Mouse (Mus musculus): ENCODE data around the gene Muc4. TPM values are rescaled to one million over a fixed set of nuclear protein-coding genes. Genes with fewer than 3 reads are reported as not detected.

The Muc4 gene
- polyA plus RNA-seq, 1 experiment from 2014 or later, result not detected

DNA sequence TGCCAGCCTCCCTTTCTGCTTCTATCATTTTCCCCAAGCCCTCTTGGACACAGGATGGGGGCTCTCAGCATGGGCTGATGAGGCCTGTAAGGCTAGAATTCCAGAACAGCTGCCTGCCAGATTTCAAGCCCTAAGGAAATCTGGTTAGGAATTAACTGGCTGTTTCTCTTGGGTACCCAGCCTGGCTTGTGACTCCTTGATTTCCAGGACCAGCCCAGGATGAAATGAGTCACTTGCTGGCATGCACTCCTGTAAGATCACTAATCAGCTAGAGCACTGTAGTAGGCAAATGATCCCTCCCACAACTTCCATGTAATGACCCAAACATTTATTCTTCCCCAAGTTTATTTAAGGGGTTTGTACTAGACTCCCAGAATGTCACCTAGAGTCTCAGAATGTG lies 7.4 kb upstream of the Muc4 start:
- H3K27me3 ChIP-seq, result peaks cover 14% of the 10 kb centered on the region; the same call in 1 of the 2 replicates
- no peaks in the 10 kb centered on the region for H3K4me1 ChIP-seq (replicated peaks)
- H3K4me3 ChIP-seq (replicated peaks), result no peak overlapping the region
- no peak overlapping the region for H3K27ac ChIP-seq
- no peak overlapping the region for H3K4me2 ChIP-seq
- ATAC-seq (ENCODE audit: insufficient number of reproducible peaks, insufficient read depth, low FRiP score, low TSS enrichment, low read depth), result no peak
- no peak overlapping the region for H3K9ac ChIP-seq (replicated peaks)
- no peaks in the 10 kb centered on the region for H3K9me3 ChIP-seq
- H3K36me3 ChIP-seq, result no peaks in the 10 kb centered on the region

GRCm38 (mm10) chr16:32728730-32729129 lies 7.0 kb upstream of the Muc4 start:
- 60% methylated on average over 1 of the region's 1 CpGs for WGBS
- no peak overlapping the region for H3K4me3 ChIP-seq (replicated peaks)
- no peak for ATAC-seq (ENCODE audit: insufficient number of reproducible peaks, insufficient read depth, low FRiP score, low TSS enrichment, low read depth)
- no peak overlapping the region for H3K27ac ChIP-seq
- H3K9me3 ChIP-seq, result no peaks in the 10 kb centered on the region
- no peak overlapping the region for H3K9ac ChIP-seq (replicated peaks)
- H3K4me2 ChIP-seq, result no peak overlapping the region
- H3K36me3 ChIP-seq, result no peaks in the 10 kb centered on the region
- peaks cover 14% of the 10 kb centered on the region; the same call in 1 of the 2 replicates for H3K27me3 ChIP-seq
- no peaks in the 10 kb centered on the region for H3K4me1 ChIP-seq (replicated peaks)

GRCm38 (mm10) chr16:32733213-32733612 lies 2.5 kb upstream of the Muc4 start:
- WGBS, result 87% methylated on average over 3 of the region's 3 CpGs
- Histone ChIP-seq H3K4me3 (replicated peaks) (no peak overlapping the region), H3K4me1 (replicated peaks) (no peaks in the 10 kb centered on the region), H3K27ac (no peak overlapping the region), H3K27me3 (no peaks in the 10 kb centered on the region), H3K9ac (replicated peaks) (no peak overlapping the region), H3K36me3 (no peaks in the 10 kb centered on the region), H3K9me3 (no peaks in the 10 kb centered on the region), H3K4me2 (no peak overlapping the region)
- no peak for ATAC-seq (ENCODE audit: insufficient number of reproducible peaks, insufficient read depth, low FRiP score, low TSS enrichment, low read depth)

DNA sequence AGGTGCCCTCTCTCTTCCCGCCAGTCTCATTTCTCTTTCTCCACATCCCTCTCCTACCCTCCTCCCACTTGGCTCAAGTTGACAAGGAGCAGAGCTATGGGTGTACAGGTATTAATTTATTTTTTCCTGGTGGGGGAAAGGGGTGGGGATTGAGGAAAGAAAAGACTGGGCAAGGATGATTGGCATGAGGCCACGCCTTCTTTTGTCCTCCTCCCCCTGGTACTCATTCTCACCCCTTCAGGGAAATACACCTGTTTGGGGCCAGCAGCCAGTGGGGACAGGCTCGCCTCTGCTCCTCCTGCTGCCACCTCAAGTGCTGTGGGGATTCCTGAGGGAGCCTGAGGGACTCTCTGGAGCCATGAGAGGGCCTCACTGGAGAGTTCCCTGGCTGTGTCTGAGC lies 336 bp downstream of the Muc4 start:
- WGBS, result 50% methylated on average over 3 of the region's 3 CpGs
- Histone ChIP-seq H3K27me3 (no peaks in the 10 kb centered on the region), H3K4me3 (replicated peaks) (no peak overlapping the region), H3K9me3 (no peaks in the 10 kb centered on the region), H3K4me2 (no peak overlapping the region), H3K27ac (no peak overlapping the region), H3K9ac (replicated peaks) (no peak overlapping the region), H3K4me1 (replicated peaks) (no peaks in the 10 kb centered on the region), H3K36me3 (no peaks in the 10 kb centered on the region)
- no peak for ATAC-seq (ENCODE audit: insufficient number of reproducible peaks, insufficient read depth, low FRiP score, low TSS enrichment, low read depth)

GRCm38 (mm10) chr16:32740003-32740663 lies 4.4 kb downstream of the Muc4 start:
- Histone ChIP-seq H3K27ac (no peak overlapping the region), H3K27me3 (no peaks in the 10 kb centered on the region), H3K36me3 (no peaks in the 10 kb centered on the region), H3K4me3 (replicated peaks) (no peak overlapping the region), H3K9me3 (no peaks in the 10 kb centered on the region), H3K9ac (replicated peaks) (no peak overlapping the region), H3K4me1 (replicated peaks) (no peaks in the 10 kb centered on the region), H3K4me2 (no peak overlapping the region)
- ATAC-seq (ENCODE audit: insufficient number of reproducible peaks, insufficient read depth, low FRiP score, low TSS enrichment, low read depth), result no peak
- WGBS, result 83% methylated on average over 8 of the region's 8 CpGs

GRCm38 (mm10) chr16:32741366-32741765 lies 5.7 kb downstream of the Muc4 start:
- Histone ChIP-seq H3K4me2 (no peak overlapping the region), H3K27me3 (no peaks in the 10 kb centered on the region), H3K27ac (no peak overlapping the region), H3K9ac (replicated peaks) (no peak overlapping the region), H3K4me3 (replicated peaks) (no peak overlapping the region), H3K9me3 (no peaks in the 10 kb centered on the region), H3K4me1 (replicated peaks) (no peaks in the 10 kb centered on the region), H3K36me3 (no peaks in the 10 kb centered on the region)
- WGBS, result 68% methylated on average over 9 of the region's 9 CpGs
- ATAC-seq (ENCODE audit: insufficient number of reproducible peaks, insufficient read depth, low FRiP score, low TSS enrichment, low read depth), result no peak

GRCm38 (mm10) chr16:32742712-32743111 lies 7.0 kb downstream of the Muc4 start:
- Histone ChIP-seq H3K27ac (no peak overlapping the region), H3K9ac (replicated peaks) (no peak overlapping the region), H3K4me2 (no peak overlapping the region), H3K4me1 (replicated peaks) (no peaks in the 10 kb centered on the region), H3K36me3 (no peaks in the 10 kb centered on the region), H3K4me3 (replicated peaks) (no peak overlapping the region), H3K27me3 (no peaks in the 10 kb centered on the region), H3K9me3 (no peaks in the 10 kb centered on the region)
- WGBS, result 78% methylated on average over 2 of the region's 2 CpGs
- ATAC-seq (ENCODE audit: insufficient number of reproducible peaks, insufficient read depth, low FRiP score, low TSS enrichment, low read depth), result no peak

- no peak overlapping the region for H3K4me2 ChIP-seq
- no peak overlapping the region for H3K9ac ChIP-seq (replicated peaks)
- no peaks in the 10 kb centered on the region for H3K36me3 ChIP-seq
- ATAC-seq (ENCODE audit: insufficient number of reproducible peaks, insufficient read depth, low FRiP score, low TSS enrichment, low read depth), result no peak
- H3K27ac ChIP-seq, result no peak overlapping the region
- no peaks in the 10 kb centered on the region for H3K27me3 ChIP-seq
- H3K4me3 ChIP-seq (replicated peaks), result no peak overlapping the region
- no peaks in the 10 kb centered on the region for H3K9me3 ChIP-seq
- no peaks in the 10 kb centered on the region for H3K4me1 ChIP-seq (replicated peaks)
- 74% methylated on average over 6 of the region's 6 CpGs for WGBS
Observed at GRCm38 (mm10) chr16:32745852-32746251, 10.2 kb downstream of the Muc4 start.

GRCm38 (mm10) chr16:32750242-32751127 lies 14.8 kb downstream of the Muc4 start:
- H3K27ac ChIP-seq, result no peak overlapping the region
- no peak overlapping the region for H3K4me3 ChIP-seq (replicated peaks)
- 92% methylated on average over 5 of the region's 5 CpGs for WGBS
- no peaks in the 10 kb centered on the region for H3K9me3 ChIP-seq
- H3K27me3 ChIP-seq, result no peaks in the 10 kb centered on the region
- H3K36me3 ChIP-seq, result no peaks in the 10 kb centered on the region
- no peak overlapping the region for H3K4me2 ChIP-seq
- ATAC-seq (ENCODE audit: insufficient number of reproducible peaks, insufficient read depth, low FRiP score, low TSS enrichment, low read depth), result no peak
- no peak overlapping the region for H3K9ac ChIP-seq (replicated peaks)
- no peaks in the 10 kb centered on the region for H3K4me1 ChIP-seq (replicated peaks)

- 75% methylated on average over 2 of the region's 2 CpGs for WGBS
- Histone ChIP-seq H3K4me2 (no peak overlapping the region), H3K27ac (no peak overlapping the region), H3K4me3 (replicated peaks) (no peak overlapping the region), H3K4me1 (replicated peaks) (no peaks in the 10 kb centered on the region), H3K36me3 (no peaks in the 10 kb centered on the region), H3K27me3 (no peaks in the 10 kb centered on the region), H3K9ac (replicated peaks) (no peak overlapping the region), H3K9me3 (no peaks in the 10 kb centered on the region)
- no peak for ATAC-seq (ENCODE audit: insufficient number of reproducible peaks, insufficient read depth, low FRiP score, low TSS enrichment, low read depth)
Observed at GRCm38 (mm10) chr16:32764550-32764949, 28.9 kb downstream of the Muc4 start.

- no peak for ATAC-seq (ENCODE audit: insufficient number of reproducible peaks, insufficient read depth, low FRiP score, low TSS enrichment, low read depth)
- Histone ChIP-seq H3K4me1 (replicated peaks) (no peaks in the 10 kb centered on the region), H3K9me3 (no peaks in the 10 kb centered on the region), H3K36me3 (no peaks in the 10 kb centered on the region), H3K4me2 (no peak overlapping the region), H3K27me3 (no peaks in the 10 kb centered on the region), H3K9ac (replicated peaks) (no peak overlapping the region), H3K4me3 (replicated peaks) (no peak overlapping the region), H3K27ac (no peak overlapping the region)
- 75% methylated on average over 6 of the region's 6 CpGs for WGBS
Observed at GRCm38 (mm10) chr16:32764961-32765360, 29.3 kb downstream of the Muc4 start.

All from limb, embryonic 12.5 days (tissue).